Mouse (Mus musculus): ENCODE results near the gene Mri1. TPM values are rescaled to one million over a fixed set of nuclear protein-coding genes. Genes with fewer than 3 reads are reported as not detected.

The Mri1 gene
- polyA plus RNA-seq, 1 experiment from 2014 or later: 2.2 TPM

- Histone ChIP-seq H3K79me2 (ENCODE audit: inconsistent target) (peaks cover 71% of the 10 kb centered on the region), H3K36me3 (ENCODE audit: inconsistent target) (peaks cover 18% of the 10 kb centered on the region; the same call in 1 of the 2 replicates), H3K4me3 (ENCODE audit: inconsistent target) (peak overlapping the region; percentile 71), H3K27ac (peak overlapping the region; percentile 99)
- WGBS (ENCODE audit: missing documents): 5% methylated on average over 34 of the region's 34 CpGs
Measured at GRCm38 (mm10) chr8:84202938-84203917, 53.9 kb downstream of the Mri1 start.

GRCm38 (mm10) chr8:84202466-84202865 is 54.7 kb downstream of the Mri1 start:
- Histone ChIP-seq H3K36me3 (ENCODE audit: inconsistent target) (peaks cover 18% of the 10 kb centered on the region; the same call in 1 of the 2 replicates), H3K79me2 (ENCODE audit: inconsistent target) (peaks cover 64% of the 10 kb centered on the region), H3K27ac (peak overlapping the region; percentile 99), H3K4me3 (ENCODE audit: inconsistent target) (peak overlapping the region; percentile 71)
- 3% methylated on average over 9 of the region's 9 CpGs for WGBS (ENCODE audit: missing documents)

- WGBS (ENCODE audit: missing documents): 19% methylated on average over 14 of the region's 15 CpGs
- Histone ChIP-seq H3K4me3 (ENCODE audit: inconsistent target) (peak overlapping the region; percentile 71), H3K36me3 (ENCODE audit: inconsistent target) (peaks cover 18% of the 10 kb centered on the region; the same call in 1 of the 2 replicates), H3K27ac (peak overlapping the region; percentile 99), H3K79me2 (ENCODE audit: inconsistent target) (peaks cover 56% of the 10 kb centered on the region)
Measured at GRCm38 (mm10) chr8:84201545-84202245, 55.4 kb downstream of the Mri1 start.

GRCm38 (mm10) chr8:84200652-84201544 is 56.2 kb downstream of the Mri1 start:
- Histone ChIP-seq H3K4me3 (ENCODE audit: inconsistent target) (peak overlapping the region; percentile 71), H3K79me2 (ENCODE audit: inconsistent target) (peaks cover 48% of the 10 kb centered on the region), H3K36me3 (ENCODE audit: inconsistent target) (peaks cover 13% of the 10 kb centered on the region; the same call in 1 of the 2 replicates), H3K27ac (peak overlapping the region; percentile 99)
- WGBS (ENCODE audit: missing documents): 1% methylated on average over 39 of the region's 70 CpGs

- H3K27ac ChIP-seq: peak overlapping the region; percentile 75
- WGBS (ENCODE audit: missing documents): 29% methylated on average over 7 of the region's 8 CpGs
Measured at GRCm38 (mm10) chr8:84200126-84200555, 57.0 kb downstream of the Mri1 start.

More at GRCm38 (mm10) chr8:84200126-84200555, 57.0 kb downstream of the Mri1 start:
- Histone ChIP-seq H3K79me2 (ENCODE audit: inconsistent target) (peaks cover 40% of the 10 kb centered on the region), H3K36me3 (ENCODE audit: inconsistent target) (peaks cover 6% of the 10 kb centered on the region; the same call in 1 of the 2 replicates), H3K4me3 (ENCODE audit: inconsistent target) (no peak overlapping the region)

Other genes with a start within 250 kb of the Mri1 start
- 1.9 to 5.2 TPM (median 2.9 TPM) in 3 replicates for gene 2210011C24Rik, start 245.2 kb downstream of the Mri1 start, polyA plus RNA-seq (2018)
- gene Palm3, start 235.9 kb downstream of the Mri1 start, polyA plus RNA-seq (2018): 0.07 TPM in 1 of 3 replicates, not detected in the others
- 0.17 to 0.37 TPM (median 0.25 TPM) in 3 replicates for gene Il27ra, start 214.7 kb downstream of the Mri1 start, polyA plus RNA-seq (2018)
- not detected in 3 replicates for gene Rln3, start 212.3 kb downstream of the Mri1 start, polyA plus RNA-seq (2018)
- gene Gm10643, start 192.2 kb downstream of the Mri1 start, polyA plus RNA-seq (2018): 0.32 to 0.52 TPM (median 0.41 TPM) in 3 replicates
- 3.6 to 8.6 TPM (median 4.9 TPM) in 3 replicates for gene Rfx1, start 190.5 kb downstream of the Mri1 start, polyA plus RNA-seq (2018)
- gene Dcaf15, start 152.6 kb downstream of the Mri1 start, polyA plus RNA-seq (2018): 8.5 to 14.2 TPM (median 10.7 TPM) in 3 replicates
- not detected in 3 replicates for gene Podnl1, start 131.3 kb downstream of the Mri1 start, polyA plus RNA-seq (2018)
- 21.7 to 24.3 TPM (median 22.4 TPM) in 3 replicates for gene Cc2d1a, start 109.4 kb downstream of the Mri1 start, polyA plus RNA-seq (2018)
- 0.41 to 0.82 TPM (median 0.47 TPM) in 3 replicates for gene 4930432K21Rik, start 109.3 kb downstream of the Mri1 start, polyA plus RNA-seq (2018)
- not detected in 3 replicates for gene Nanos3, start 72.1 kb downstream of the Mri1 start, polyA plus RNA-seq (2018)
- gene Zswim4, start 20.3 kb downstream of the Mri1 start, polyA plus RNA-seq (2018): 5.1 to 8.7 TPM (median 7.9 TPM) in 3 replicates
- 203 to 260 TPM (median 230 TPM) in 3 replicates for gene D8Ertd738e, start 7.6 kb downstream of the Mri1 start, polyA plus RNA-seq (2018)
- gene Ccdc130, start 13.1 kb upstream of the Mri1 start, polyA plus RNA-seq (2018): 15.6 to 41.2 TPM (median 24.1 TPM) in 3 replicates
- gene Cacna1a, start 131.1 kb upstream of the Mri1 start, polyA plus RNA-seq (2018): 15.7 to 19.4 TPM (median 18.6 TPM) in 3 replicates